Comparison of ENCODE assay signal across 19 mouse cellular contexts in genomic region chr10:63010268-63010667, GRCm38 (mm10). TPM values are rescaled to one million over a fixed set of nuclear protein-coding genes. Genes with fewer than 3 reads are reported as not detected.
A peak's percentile ranks its signal among the peaks of the same experiment; 100 is the strongest.
DNase-seq lines count a peak whose midpoint lies in the region; ATAC-seq and TF ChIP-seq lines count a peak whose summit lies in the region.
"Had no signal": no experiment of that assay in that cellular context is flagged by ENCODE, and none has a peak within 500 bp of the region (broad histone marks: within the 10 kb centered on the region; RNA-seq: fewer than 3 reads in every experiment).

No protein-coding gene starts in this region.

- whole genome bisulfite sequencing in hindbrain, embryonic 15.5 days = 88% methylated on average over 4 of the region's 4 CpGs
- 91% methylated on average over 4 of the region's 4 CpGs for WGBS in hindbrain, embryonic 16.5 days
- 40% methylated on average over 4 of the region's 4 CpGs for WGBS in liver, embryonic 13.5 days (ENCODE audit: insufficient replicate concordance)

- no peaks in the 10 kb centered on the region for H3K4me1 ChIP-seq in hindbrain, embryonic 15.5 days (replicated peaks)
- no peaks in the 10 kb centered on the region for H3K4me1 ChIP-seq in hindbrain, embryonic 16.5 days (ENCODE audit: control insufficient read depth, insufficient read depth, low read depth, low read length)
- H3K4me1 ChIP-seq in bone marrow macrophage, adult 2 months (ENCODE audit: control insufficient read depth, insufficient read depth, low read length) = peaks cover 10% of the 10 kb centered on the region
- H3K4me1 ChIP-seq in liver, embryonic 13.5 days (replicated peaks) = peaks cover 22% of the 10 kb centered on the region
- H3K4me1 ChIP-seq: limb, embryonic 12.5 days had no signal

- H3K9me3 ChIP-seq in hindbrain, embryonic 15.5 days = no peaks in the 10 kb centered on the region
- no peaks in the 10 kb centered on the region for H3K9me3 ChIP-seq in hindbrain, embryonic 16.5 days (ENCODE audit: control insufficient read depth, low read length)
- no peaks in the 10 kb centered on the region for H3K9me3 ChIP-seq in liver, embryonic 13.5 days (replicated peaks)
- H3K9me3 ChIP-seq: limb, embryonic 12.5 days had no signal

- H3K27me3 ChIP-seq in hindbrain, embryonic 15.5 days = no peaks in the 10 kb centered on the region
- no peaks in the 10 kb centered on the region for H3K27me3 ChIP-seq in hindbrain, embryonic 16.5 days (replicated peaks; ENCODE audit: control insufficient read depth, insufficient read depth, low read length)
- H3K27me3 ChIP-seq in liver, embryonic 13.5 days = no peaks in the 10 kb centered on the region
- H3K27me3 ChIP-seq: limb, embryonic 12.5 days had no signal

- H3K27ac ChIP-seq in hindbrain, embryonic 15.5 days (replicated peaks) = no peak overlapping the region
- no peak overlapping the region for H3K27ac ChIP-seq in hindbrain, embryonic 16.5 days (ENCODE audit: low read depth, low read length)
- H3K27ac ChIP-seq in bone marrow macrophage, adult 2 months (ENCODE audit: insufficient read depth, low read depth, low read length) = peak overlapping the region; percentile 32; the same call in 1 of the 2 replicates
- H3K27ac ChIP-seq in liver, embryonic 13.5 days = no peak overlapping the region; the same call in 1 of the 2 replicates
- H3K27ac ChIP-seq: hindbrain, embryonic 14.5 days; limb, embryonic 12.5 days had no signal

- no peak overlapping the region for H3K9ac ChIP-seq in hindbrain, embryonic 15.5 days
- H3K9ac ChIP-seq in hindbrain, embryonic 16.5 days (ENCODE audit: low read depth, low read length) = no peak overlapping the region
- no peak overlapping the region for H3K9ac ChIP-seq in liver, embryonic 13.5 days
- H3K9ac ChIP-seq: forebrain, postnatal 0 days; hindbrain, embryonic 14.5 days; limb, embryonic 12.5 days had no signal

- H3K4me2 ChIP-seq in hindbrain, embryonic 15.5 days = no peak overlapping the region
- H3K4me2 ChIP-seq in hindbrain, embryonic 16.5 days (ENCODE audit: low read length) = no peak overlapping the region
- H3K4me2 ChIP-seq in liver, embryonic 13.5 days = no peak overlapping the region
- H3K4me2 ChIP-seq: hindbrain, embryonic 14.5 days; limb, embryonic 12.5 days had no signal

- DNase-seq in 416B (ENCODE audit: low read depth) = peak; percentile 51
- no peak for DNase-seq in liver, embryonic 13.5 days
- DNase-seq in thymus, postnatal 36 days = no peak
- no peak for DNase-seq in frontal cortex, postnatal 25 days (ENCODE audit: low spot score in 2 of 2)
- DNase-seq in urinary bladder, postnatal 10 days (ENCODE audit: low spot score) = no peak
- DNase-seq: cerebellum, postnatal 10 days; embryo, embryonic 11 days; forebrain, postnatal 0 days; gastrocnemius, postnatal 10 days; kidney, adult 11 months; kidney, postnatal 14 days; right cerebral cortex, adult 18-20 months; thymus, adult 18-20 months had no signal

- ATAC-seq in hindbrain, embryonic 15.5 days (ENCODE audit: low FRiP score, low read depth) = 0 out of 2 replicates have a peak, but pooled peaks have one; percentile 4
- ATAC-seq in hindbrain, embryonic 16.5 days = no peak
- peak; percentile 61; the same call in 1 of the 2 replicates for ATAC-seq in liver, embryonic 13.5 days (ENCODE audit: low read depth)
- ATAC-seq: forebrain, postnatal 0 days; lung, postnatal 0 days had no signal

- no peak for TF ChIP-seq CTCF in bone marrow macrophage, adult 2 months (IDR thresholded peaks at IDR 0.05; ENCODE audit: low read depth, low read length)

- H3K4me3 ChIP-seq in hindbrain, embryonic 15.5 days = no peak overlapping the region
- no peak overlapping the region for H3K4me3 ChIP-seq in hindbrain, embryonic 16.5 days (ENCODE audit: low read length)
- H3K4me3 ChIP-seq in bone marrow macrophage, adult 2 months (ENCODE audit: insufficient read depth, low read length) = no peak overlapping the region
- no peak overlapping the region for H3K4me3 ChIP-seq in liver, embryonic 13.5 days (replicated peaks)
- H3K4me3 ChIP-seq: limb, embryonic 12.5 days had no signal

- peaks cover 93% of the 10 kb centered on the region for H3K36me3 ChIP-seq in hindbrain, embryonic 15.5 days
- H3K36me3 ChIP-seq in hindbrain, embryonic 16.5 days (ENCODE audit: control insufficient read depth, insufficient read depth, low read length) = peaks cover 64% of the 10 kb centered on the region
- H3K36me3 ChIP-seq in liver, embryonic 13.5 days = peaks cover 41% of the 10 kb centered on the region

- no peak for TF ChIP-seq POLR2A in bone marrow macrophage, adult 2 months (IDR thresholded peaks at IDR 0.05; ENCODE audit: borderline replicate concordance, low read depth, low read length)

RNA-seq across cellular contexts. Expression of gene Hnrnph3, which starts 13.7 kb away (rescaled TPM):
- polyA plus RNA-seq in hindbrain, embryonic 15.5 days (2015; fragmentation: Nextera tagmentation; extraction: Ambion mirVana) = 134 and 141 TPM in 2 replicates
- 114 and 121 TPM in 2 replicates for polyA plus RNA-seq in hindbrain, embryonic 16.5 days (2015; fragmentation: Nextera tagmentation; extraction: Ambion mirVana)
- polyA plus RNA-seq in bone marrow macrophage, adult 2 months (2012; ENCODE audit: insufficient read depth, insufficient read length, missing spikeins) = 44.2 and 55.0 TPM in 2 replicates
- 25.5 and 29.9 TPM in 2 replicates for polyA plus RNA-seq in liver, embryonic 13.5 days (2015; fragmentation: Nextera tagmentation; extraction: Ambion mirVana)

RNA-seq across cellular contexts. Expression of gene Pbld2, which starts 13.8 kb away (rescaled TPM):
- 0.35 and 0.93 TPM in 2 replicates for polyA plus RNA-seq in hindbrain, embryonic 15.5 days (2015; fragmentation: Nextera tagmentation; extraction: Ambion mirVana)
- 0.68 and 0.94 TPM in 2 replicates for polyA plus RNA-seq in hindbrain, embryonic 16.5 days (2015; fragmentation: Nextera tagmentation; extraction: Ambion mirVana)
- polyA plus RNA-seq in bone marrow macrophage, adult 2 months (2012; ENCODE audit: insufficient read depth, insufficient read length, missing spikeins) = 0.24 and 0.87 TPM in 2 replicates
- 1.6 and 1.8 TPM in 2 replicates for polyA plus RNA-seq in liver, embryonic 13.5 days (2015; fragmentation: Nextera tagmentation; extraction: Ambion mirVana)

RNA-seq across cellular contexts. Expression of gene Rufy2, which starts 30.2 kb away (rescaled TPM):
- polyA plus RNA-seq in hindbrain, embryonic 15.5 days (2015; fragmentation: Nextera tagmentation; extraction: Ambion mirVana) = 58.5 and 61.9 TPM in 2 replicates
- polyA plus RNA-seq in hindbrain, embryonic 16.5 days (2015; fragmentation: Nextera tagmentation; extraction: Ambion mirVana) = 53.9 and 68.0 TPM in 2 replicates
- 17.4 and 18.9 TPM in 2 replicates for polyA plus RNA-seq in bone marrow macrophage, adult 2 months (2012; ENCODE audit: insufficient read depth, insufficient read length, missing spikeins)
- 2.7 and 3.0 TPM in 2 replicates for polyA plus RNA-seq in liver, embryonic 13.5 days (2015; fragmentation: Nextera tagmentation; extraction: Ambion mirVana)

RNA-seq across cellular contexts. Expression of gene Pbld1, which starts 49.7 kb away (rescaled TPM):
- polyA plus RNA-seq in hindbrain, embryonic 15.5 days (2015; fragmentation: Nextera tagmentation; extraction: Ambion mirVana) = 0.91 and 1.2 TPM in 2 replicates
- polyA plus RNA-seq in hindbrain, embryonic 16.5 days (2015; fragmentation: Nextera tagmentation; extraction: Ambion mirVana) = 0.44 and 0.75 TPM in 2 replicates
- polyA plus RNA-seq in bone marrow macrophage, adult 2 months (2012; ENCODE audit: insufficient read depth, insufficient read length, missing spikeins) = not detected in 2 replicates
- 3.0 and 3.1 TPM in 2 replicates for polyA plus RNA-seq in liver, embryonic 13.5 days (2015; fragmentation: Nextera tagmentation; extraction: Ambion mirVana)
